Mouse (Mus musculus) limb, embryonic 12.5 days (tissue): ENCODE results near the gene Vdac1. TPM values are rescaled to one million over a fixed set of nuclear protein-coding genes. Genes with fewer than 3 reads are reported as not detected.

Experiments used
- ATAC-seq: fragments of 200-750 bp; cut with Nextera tagmentation; 2 replicates; pipeline ENCODE4 v1.8.0; 2017; ENCODE audit warnings: low read depth, moderate TSS enrichment; ENCODE audit not compliant: insufficient number of reproducible peaks, insufficient read depth, low FRiP score, low TSS enrichment
- H3K27ac ChIP-seq: fragments of 300-500 bp; sonication (generic); 2 replicates; pipeline ENCODE4 v1.5.1; 2016; ENCODE audit warnings: mild to moderate bottlenecking, moderate library complexity
- H3K27me3 ChIP-seq: fragments of 300-500 bp; sonication (generic); 2 replicates; pipeline ENCODE4 v1.6.1; 2016; ENCODE audit warnings: mild to moderate bottlenecking, moderate library complexity
- H3K36me3 ChIP-seq: fragments of 300-500 bp; sonication (generic); 2 replicates; pipeline ENCODE4 v1.6.1; 2016; ENCODE audit warnings: mild to moderate bottlenecking, moderate library complexity
- H3K4me1 ChIP-seq: fragments of 300-500 bp; sonication (generic); replicated peaks from 2 replicates; pipeline ENCODE4 v1.6.1; 2016
- H3K4me2 ChIP-seq: fragments of 300-500 bp; sonication (generic); 2 replicates; pipeline ENCODE4 v1.6.1; 2016; ENCODE audit warnings: mild to moderate bottlenecking, moderate library complexity
- H3K4me3 ChIP-seq: fragments of 300-500 bp; sonication (generic); replicated peaks from 2 replicates; pipeline ENCODE4 v1.5.1; 2016; ENCODE audit warnings: mild to moderate bottlenecking
- H3K9ac ChIP-seq: fragments of 300-500 bp; sonication (generic); replicated peaks from 2 replicates; pipeline ENCODE4 v1.6.1; 2016; ENCODE audit warnings: mild to moderate bottlenecking, moderate library complexity
- H3K9me3 ChIP-seq: fragments of 300-500 bp; sonication (generic); 2 replicates; pipeline ENCODE4 v1.6.1; 2016; ENCODE audit warnings: mild to moderate bottlenecking, moderate library complexity
- WGBS: fragments of 180-500 bp; shearing (Covaris S2); methylation state at CpG from one replicate; pipeline ENCODE4 v1.1.7; 2016; 5-methylcytosine and 5-hydroxymethylcytosine counted together
- polyA plus RNA-seq: library from polyadenylated mRNA; unstranded; fragments of >200 nt; fragmentation: Nextera tagmentation; extraction: Ambion mirVana; gene quantifications from 2 replicates; pipeline ENCODE4 v1.2.1, GENCODE M21; 2016

The Vdac1 gene
- polyA plus RNA-seq, 1 experiment from 2014 or later = 227 TPM

- Histone ChIP-seq H3K9me3 (0 out of 2 replicates have a peak, but pooled peaks cover 3% of the 10 kb centered on the region), H3K27ac (no peak overlapping the region), H3K4me3 (no peak overlapping the region), H3K4me1 (peaks cover 14% of the 10 kb centered on the region; the same call in 1 of the 2 replicates), H3K9ac (no peak overlapping the region), H3K36me3 (no peaks in the 10 kb centered on the region), H3K4me2 (no peak overlapping the region), H3K27me3 (no peaks in the 10 kb centered on the region)
- ATAC-seq = no peak
- WGBS = 75% methylated on average over 4 of the region's 4 CpGs
These were observed 25.4 kb upstream of the Vdac1 start for GRCm38 (mm10) chr11:52335263-52335662.

GRCm38 (mm10) chr11:52335924-52336323 lies 24.7 kb upstream of the Vdac1 start:
- no peak for ATAC-seq
- 76% methylated on average over 7 of the region's 7 CpGs for WGBS
- H3K4me2 ChIP-seq = no peak overlapping the region

GRCm38 (mm10) chr11:52337651-52338295 lies 22.9 kb upstream of the Vdac1 start:
- no peak for ATAC-seq
- H3K4me3 ChIP-seq = no peak overlapping the region
- H3K9ac ChIP-seq = no peak overlapping the region
- H3K27ac ChIP-seq = no peak overlapping the region
- 75% methylated on average over 10 of the region's 10 CpGs for WGBS
- H3K27me3 ChIP-seq = no peaks in the 10 kb centered on the region
- no peak overlapping the region for H3K4me2 ChIP-seq
- H3K9me3 ChIP-seq = 0 out of 2 replicates have a peak, but pooled peaks cover 3% of the 10 kb centered on the region
- no peaks in the 10 kb centered on the region for H3K36me3 ChIP-seq
- peaks cover 11% of the 10 kb centered on the region; the same call in 1 of the 2 replicates for H3K4me1 ChIP-seq

More at GRCm38 (mm10) chr11:52335924-52336323, 24.7 kb upstream of the Vdac1 start:
- H3K9ac ChIP-seq = no peak overlapping the region
- no peaks in the 10 kb centered on the region for H3K27me3 ChIP-seq
- no peak overlapping the region for H3K4me3 ChIP-seq
- H3K36me3 ChIP-seq = no peaks in the 10 kb centered on the region
- H3K27ac ChIP-seq = no peak overlapping the region
- peaks cover 14% of the 10 kb centered on the region; the same call in 1 of the 2 replicates for H3K4me1 ChIP-seq
- 0 out of 2 replicates have a peak, but pooled peaks cover 3% of the 10 kb centered on the region for H3K9me3 ChIP-seq

GRCm38 (mm10) chr11:52338351-52338750 lies 22.3 kb upstream of the Vdac1 start:
- 75% methylated on average over 3 of the region's 3 CpGs for WGBS
- H3K9me3 ChIP-seq = 0 out of 2 replicates have a peak, but pooled peaks cover 3% of the 10 kb centered on the region
- H3K27ac ChIP-seq = no peak overlapping the region
- no peaks in the 10 kb centered on the region for H3K36me3 ChIP-seq
- no peaks in the 10 kb centered on the region for H3K27me3 ChIP-seq
- no peak overlapping the region for H3K9ac ChIP-seq
- no peak overlapping the region for H3K4me3 ChIP-seq
- no peak overlapping the region for H3K4me2 ChIP-seq
- 0 out of 2 replicates have a peak, but pooled peaks cover 9% of the 10 kb centered on the region for H3K4me1 ChIP-seq
- no peak for ATAC-seq

GRCm38 (mm10) chr11:52339098-52339497 lies 21.6 kb upstream of the Vdac1 start:
- Histone ChIP-seq H3K27me3 (no peaks in the 10 kb centered on the region), H3K9ac (no peak overlapping the region), H3K36me3 (no peaks in the 10 kb centered on the region), H3K27ac (no peak overlapping the region), H3K9me3 (0 out of 2 replicates have a peak, but pooled peaks cover 3% of the 10 kb centered on the region), H3K4me2 (no peak overlapping the region), H3K4me1 (0 out of 2 replicates have a peak, but pooled peaks cover 9% of the 10 kb centered on the region), H3K4me3 (no peak overlapping the region)
- no peak for ATAC-seq
- 91% methylated on average over 4 of the region's 4 CpGs for WGBS

- 92% methylated on average over 12 of the region's 12 CpGs for WGBS
- no peak for ATAC-seq
- H3K27ac ChIP-seq = no peak overlapping the region
These were observed 21.1 kb upstream of the Vdac1 start for GRCm38 (mm10) chr11:52339512-52339911.

GRCm38 (mm10) chr11:52340123-52340864 lies 20.4 kb upstream of the Vdac1 start:
- Histone ChIP-seq H3K36me3 (no peaks in the 10 kb centered on the region), H3K4me1 (0 out of 2 replicates have a peak, but pooled peaks cover 9% of the 10 kb centered on the region), H3K9me3 (0 out of 2 replicates have a peak, but pooled peaks cover under 1% of the 10 kb centered on the region), H3K27ac (no peak overlapping the region), H3K27me3 (no peaks in the 10 kb centered on the region), H3K4me3 (no peak overlapping the region), H3K4me2 (no peak overlapping the region), H3K9ac (no peak overlapping the region)
- ATAC-seq = no peak
- WGBS = 91% methylated on average over 12 of the region's 12 CpGs

More at GRCm38 (mm10) chr11:52339512-52339911, 21.1 kb upstream of the Vdac1 start:
- 0 out of 2 replicates have a peak, but pooled peaks cover 9% of the 10 kb centered on the region for H3K4me1 ChIP-seq
- H3K4me3 ChIP-seq = no peak overlapping the region
- H3K4me2 ChIP-seq = no peak overlapping the region
- no peak overlapping the region for H3K9ac ChIP-seq
- no peaks in the 10 kb centered on the region for H3K27me3 ChIP-seq
- 0 out of 2 replicates have a peak, but pooled peaks cover 3% of the 10 kb centered on the region for H3K9me3 ChIP-seq
- no peaks in the 10 kb centered on the region for H3K36me3 ChIP-seq

GRCm38 (mm10) chr11:52341001-52341400 lies 19.7 kb upstream of the Vdac1 start:
- no peak for ATAC-seq
- no peaks in the 10 kb centered on the region for H3K36me3 ChIP-seq
- H3K9ac ChIP-seq = no peak overlapping the region
- 65% methylated on average over 9 of the region's 9 CpGs for WGBS
- no peak overlapping the region for H3K4me2 ChIP-seq
- H3K4me1 ChIP-seq = 0 out of 2 replicates have a peak, but pooled peaks cover 8% of the 10 kb centered on the region
- no peaks in the 10 kb centered on the region for H3K27me3 ChIP-seq
- H3K27ac ChIP-seq = no peak overlapping the region
- no peaks in the 10 kb centered on the region for H3K9me3 ChIP-seq
- no peak overlapping the region for H3K4me3 ChIP-seq

GRCm38 (mm10) chr11:52341476-52341875 lies 19.2 kb upstream of the Vdac1 start:
- Histone ChIP-seq H3K27ac (no peak overlapping the region), H3K9ac (no peak overlapping the region)
- WGBS = 68% methylated on average over 5 of the region's 5 CpGs

GRCm38 (mm10) chr11:52342296-52342695 lies 18.4 kb upstream of the Vdac1 start:
- H3K4me3 ChIP-seq = no peak overlapping the region
- ATAC-seq = no peak
- H3K27ac ChIP-seq = no peak overlapping the region
- H3K36me3 ChIP-seq = no peaks in the 10 kb centered on the region
- 79% methylated on average over 4 of the region's 4 CpGs for WGBS
- H3K9ac ChIP-seq = no peak overlapping the region
- no peak overlapping the region for H3K4me2 ChIP-seq
- H3K4me1 ChIP-seq = 0 out of 2 replicates have a peak, but pooled peaks cover 2% of the 10 kb centered on the region
- no peaks in the 10 kb centered on the region for H3K9me3 ChIP-seq
- no peaks in the 10 kb centered on the region for H3K27me3 ChIP-seq

More at GRCm38 (mm10) chr11:52341476-52341875, 19.2 kb upstream of the Vdac1 start:
- Histone ChIP-seq H3K27me3 (no peaks in the 10 kb centered on the region), H3K4me3 (no peak overlapping the region), H3K9me3 (no peaks in the 10 kb centered on the region), H3K4me1 (0 out of 2 replicates have a peak, but pooled peaks cover 4% of the 10 kb centered on the region), H3K36me3 (no peaks in the 10 kb centered on the region), H3K4me2 (no peak overlapping the region)
- ATAC-seq = no peak

GRCm38 (mm10) chr11:52343162-52343561 lies 17.5 kb upstream of the Vdac1 start:
- 0 out of 2 replicates have a peak, but pooled peaks cover 2% of the 10 kb centered on the region for H3K4me1 ChIP-seq
- H3K36me3 ChIP-seq = no peaks in the 10 kb centered on the region
- H3K27ac ChIP-seq = no peak overlapping the region
- no peak overlapping the region for H3K9ac ChIP-seq
- no peaks in the 10 kb centered on the region for H3K9me3 ChIP-seq
- H3K27me3 ChIP-seq = no peaks in the 10 kb centered on the region
- no peak overlapping the region for H3K4me3 ChIP-seq
- H3K4me2 ChIP-seq = no peak overlapping the region
- ATAC-seq = no peak
- 3% methylated on average over 6 of the region's 6 CpGs for WGBS
